Mouse (Mus musculus) ovary, adult 2 months (tissue): ENCODE results near the gene Dmc1. TPM values are rescaled to one million over a fixed set of nuclear protein-coding genes. Genes with fewer than 3 reads are reported as not detected.

Experiments used
- polyA plus RNA-seq: library from polyadenylated mRNA; depleted of rRNA; stranded (reverse); fragments of >200 nt; gene quantifications from 2 replicates; pipeline ENCODE4 v1.2.3, GENCODE M21; 2012; rRNA removed

Gene Dmc1
- polyA plus RNA-seq: 0.21 and 0.28 TPM in 2 replicates

DNA sequence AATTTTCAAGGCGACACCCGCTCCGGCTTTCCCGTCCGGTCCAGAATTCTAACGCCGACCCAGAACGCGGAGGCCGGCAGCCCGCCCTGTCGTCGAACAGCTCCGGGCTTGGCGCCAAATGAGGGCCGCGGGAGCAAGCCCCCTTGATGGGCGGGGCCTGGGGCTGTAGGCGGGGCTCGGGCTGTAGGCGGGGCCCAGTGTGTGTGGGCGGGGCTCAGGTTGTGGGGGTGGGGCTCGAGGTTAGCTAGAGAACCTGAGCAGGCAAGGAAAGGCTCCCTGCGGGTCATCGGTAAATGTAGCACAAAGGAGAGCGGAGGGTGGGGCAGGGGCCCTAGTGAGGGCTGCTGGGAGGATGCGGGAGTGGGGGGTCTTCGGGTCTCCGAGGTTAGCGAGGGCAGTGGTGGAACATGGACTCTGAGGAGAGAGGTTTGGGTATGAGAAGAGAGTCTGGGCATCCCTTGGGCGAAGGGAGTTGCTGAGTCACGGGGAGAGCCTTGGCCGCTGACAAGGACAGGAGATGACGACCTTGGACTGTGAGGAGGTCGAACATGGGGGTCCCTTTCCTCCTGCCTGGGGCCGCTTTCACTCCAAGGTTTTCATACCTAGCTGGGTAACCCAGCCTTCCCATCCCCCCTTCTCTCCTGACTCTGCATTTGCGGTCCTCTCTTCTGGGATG is at the start of gene Dmc1:
Gene Dmc1 (minus strand): TSS at position 120 of the 676 bp plus-strand sequence.

DNA sequence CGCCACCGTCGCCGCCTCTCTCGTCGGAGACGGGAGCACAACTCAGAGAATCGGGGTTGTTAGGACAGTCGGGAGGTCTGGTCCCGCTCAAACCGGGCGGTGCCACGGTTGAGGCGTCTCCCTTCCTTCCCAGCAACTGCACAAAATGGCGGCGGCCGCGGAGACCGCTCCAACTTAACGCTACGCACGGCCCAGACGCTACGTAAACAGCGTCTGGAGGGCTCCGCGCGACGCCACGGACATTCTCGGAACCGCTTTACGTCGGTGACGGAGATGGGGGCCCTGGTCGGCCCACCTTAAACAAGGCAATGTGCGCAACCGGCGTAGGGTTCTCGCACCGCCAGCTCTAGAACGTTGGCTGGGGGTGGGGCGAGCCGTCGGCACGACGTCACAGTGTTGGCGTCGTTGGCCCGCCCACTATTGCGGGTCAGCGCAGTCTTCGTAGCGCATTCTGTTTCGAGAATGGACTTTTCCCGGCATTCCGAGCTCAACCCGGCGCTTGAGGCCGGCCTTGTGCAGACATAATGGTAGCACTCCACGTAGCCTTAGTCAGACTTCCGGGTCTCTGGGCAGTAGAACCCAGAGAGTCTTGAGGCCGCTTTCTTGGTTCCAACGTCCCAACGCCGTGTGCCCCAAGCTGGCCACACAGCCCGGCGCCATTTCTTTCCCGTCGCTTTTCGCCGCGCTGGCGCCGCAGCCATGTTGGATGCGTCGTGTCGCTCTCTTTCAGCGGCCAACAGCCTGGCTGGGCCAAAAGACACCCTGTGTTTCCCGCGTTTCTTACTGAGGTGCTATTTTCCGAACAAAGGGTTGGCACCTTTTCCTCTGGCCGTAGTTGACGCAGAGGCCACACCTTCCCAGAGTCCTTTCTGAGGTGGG is 58.3 kb downstream of the Dmc1 start, which contains the start of gene Ddx17:
Gene Ddx17 (minus strand): TSS at position 332 of the 879 bp plus-strand sequence.

GRCm38 (mm10) chr15:79516171-79517096 is 88.5 kb downstream of the Dmc1 start, which contains the start of gene Kdelr3:
Gene Kdelr3 (plus strand): TSS chr15:79516411.

Other genes starting within 250 kb of the Dmc1 start
- 184 and 197 TPM in 2 replicates for gene Tmem184b, start 201.5 kb downstream of the Dmc1 start, polyA plus RNA-seq
- 70.4 and 118 TPM in 2 replicates for gene Csnk1e, start 149.5 kb downstream of the Dmc1 start, polyA plus RNA-seq
- gene Kcnj4, start 99.9 kb downstream of the Dmc1 start, polyA plus RNA-seq: 0.26 and 0.33 TPM in 2 replicates
- gene Kdelr3, start 88.7 kb downstream of the Dmc1 start, polyA plus RNA-seq: 37.3 and 39.4 TPM in 2 replicates
- 403 and 414 TPM in 2 replicates for gene Ddx17, start 58.4 kb downstream of the Dmc1 start, polyA plus RNA-seq
- 2.0 and 2.2 TPM in 2 replicates for gene Fam227a, start 53.8 kb upstream of the Dmc1 start, polyA plus RNA-seq
- gene Cby1, start 54.1 kb upstream of the Dmc1 start, polyA plus RNA-seq: 7.0 and 9.9 TPM in 2 replicates
- gene Tomm22, start 65.8 kb upstream of the Dmc1 start, polyA plus RNA-seq: 22.7 and 23.0 TPM in 2 replicates
- gene Josd1, start 82.8 kb upstream of the Dmc1 start, polyA plus RNA-seq: 48.7 and 57.4 TPM in 2 replicates
- gene Gtpbp1, start 85.7 kb upstream of the Dmc1 start, polyA plus RNA-seq: 43.0 and 45.0 TPM in 2 replicates
- gene Sun2, start 137.4 kb upstream of the Dmc1 start, polyA plus RNA-seq: 58.9 and 61.5 TPM in 2 replicates
- 44.1 and 58.8 TPM in 2 replicates for gene Dnal4, start 172.7 kb upstream of the Dmc1 start, polyA plus RNA-seq
- gene Nptxr, start 199.7 kb upstream of the Dmc1 start, polyA plus RNA-seq: 6.4 and 7.0 TPM in 2 replicates
- gene Npcd, start 229.1 kb upstream of the Dmc1 start, polyA plus RNA-seq: 0.75 and 10.2 TPM in 2 replicates
- 174 and 177 TPM in 2 replicates for gene Cbx6, start 229.6 kb upstream of the Dmc1 start, polyA plus RNA-seq